Mouse (Mus musculus): ENCODE data around the gene Ralbp1. TPM values are rescaled to one million over a fixed set of nuclear protein-coding genes. Genes with fewer than 3 reads are reported as not detected.

The Ralbp1 gene
- 39.6 to 50.1 TPM (median 47.0 TPM) in 4 replicates for total RNA-seq (2023; ENCODE audit: inconsistent age)

DNA sequence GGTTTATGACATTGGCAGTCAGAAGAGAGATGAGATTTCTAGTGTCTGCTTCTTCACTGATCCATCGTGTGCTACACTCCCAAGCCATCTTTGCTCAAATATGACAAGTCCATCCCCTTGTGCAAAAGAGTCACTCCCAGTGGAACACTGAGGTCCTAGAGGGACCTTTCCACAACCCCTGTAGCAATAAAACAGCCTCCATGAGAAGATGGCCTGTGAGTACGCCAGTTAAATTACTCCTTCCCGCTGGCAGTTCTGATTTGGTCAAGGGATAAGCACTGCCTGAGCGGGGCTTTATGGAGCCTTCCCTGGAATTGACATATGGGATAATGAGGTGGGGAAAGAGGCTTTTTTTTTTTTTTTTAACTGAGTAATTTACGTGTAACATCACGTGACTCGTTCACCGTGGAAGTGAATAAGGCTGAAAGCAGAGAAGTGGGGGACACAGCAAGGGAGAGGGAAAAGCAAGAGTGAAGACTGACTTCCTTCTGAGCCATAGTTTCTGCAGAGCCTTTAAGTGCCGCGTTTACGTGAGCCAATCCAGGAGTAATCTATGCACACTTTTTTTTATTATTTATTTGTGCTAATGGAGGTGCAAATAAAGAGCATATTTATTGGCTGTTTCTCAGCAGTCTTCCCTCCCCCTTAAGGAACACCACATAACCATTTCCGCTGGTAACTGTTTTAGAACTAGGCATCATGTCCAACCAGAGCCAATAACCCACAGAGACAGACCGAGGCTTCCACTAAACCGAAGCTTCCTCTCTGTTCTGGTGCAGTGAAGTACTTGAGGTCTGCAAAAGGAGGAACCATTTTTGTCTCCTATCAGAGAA, at the start of gene Ralbp1:
TSS of gene Ralbp1 (minus strand) at position 102 of the 833 bp plus-strand sequence.

Other genes with a start within 250 kb of the Ralbp1 start
- gene Txndc2, start 243.6 kb downstream of the Ralbp1 start, total RNA-seq (2023; ENCODE audit: inconsistent age), result 0.27 to 0.71 TPM (median 0.29 TPM) in 3 of 4 replicates, not detected in the other
- 16.7 to 18.9 TPM (median 17.9 TPM) in 4 replicates for gene Rab31, start 113.0 kb downstream of the Ralbp1 start, total RNA-seq (2023; ENCODE audit: inconsistent age)
- gene Ppp4r1, start 103.2 kb downstream of the Ralbp1 start, total RNA-seq (2023; ENCODE audit: inconsistent age), result 75.5 to 92.1 TPM (median 88.9 TPM) in 4 replicates
- gene Twsg1, start 65.4 kb upstream of the Ralbp1 start, total RNA-seq (2023; ENCODE audit: inconsistent age), result 21.7 to 31.9 TPM (median 29.1 TPM) in 4 replicates
- gene Ankrd12, start 191.3 kb upstream of the Ralbp1 start, total RNA-seq (2023; ENCODE audit: inconsistent age), result 61.5 to 68.3 TPM (median 63.4 TPM) in 4 replicates
- gene Ndufv2, start 215.8 kb upstream of the Ralbp1 start, total RNA-seq (2023; ENCODE audit: inconsistent age), result 68.7 to 76.5 TPM (median 73.2 TPM) in 4 replicates
- 38.6 to 54.1 TPM (median 47.7 TPM) in 4 replicates for gene Washc1, start 225.7 kb upstream of the Ralbp1 start, total RNA-seq (2023; ENCODE audit: inconsistent age)
- gene Ddx11, start 237.7 kb upstream of the Ralbp1 start, total RNA-seq (2023; ENCODE audit: inconsistent age), result 18.9 to 25.6 TPM (median 21.6 TPM) in 4 replicates

Measured in B cell, adult (primary cell).